Mouse (Mus musculus) spleen, adult 2 months (tissue): ENCODE measurements around the gene Sh3bgrl2.

Source experiments
- CTCF ChIP-seq: fragments of 200-500 bp; IDR thresholded peaks from 2 replicates; pipeline ENCODE4 v1.5.1; 2011; ENCODE audit warnings: mild to moderate bottlenecking, inconsistent platforms; ENCODE audit not compliant: insufficient read depth, insufficient read length, insufficient replicate concordance; ENCODE audit errors: extremely low read depth
- POLR2A ChIP-seq: fragments of 200-500 bp; IDR thresholded peaks from 2 replicates; pipeline ENCODE4 v1.6.1; 2011; ENCODE audit warnings: low read depth, low read length, inconsistent platforms

DNA sequence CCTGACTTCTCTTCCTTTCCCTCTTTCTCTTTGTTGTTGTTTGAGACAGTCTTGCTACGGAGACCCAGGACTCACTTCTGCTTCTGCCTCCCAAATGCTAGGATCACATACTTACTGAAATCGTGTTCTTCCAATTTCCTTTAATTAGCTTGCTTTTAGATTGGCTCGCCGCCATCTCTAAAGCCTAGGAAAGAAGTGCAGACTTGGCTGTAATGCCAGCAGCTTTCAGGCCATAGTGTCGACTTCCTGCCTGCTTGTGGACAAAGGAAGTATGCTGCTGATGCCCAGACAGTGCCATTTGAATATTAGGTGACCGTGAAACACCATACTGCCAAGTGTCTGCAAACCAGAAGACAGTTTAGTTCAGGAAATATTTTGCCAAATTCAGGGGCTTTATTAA is 51.4 kb downstream of the Sh3bgrl2 start:
- TF ChIP-seq CTCF (no peak), POLR2A (no peak)
